Mouse (Mus musculus): ENCODE measurements around the gene Lcp2. TPM values are rescaled to one million over a fixed set of nuclear protein-coding genes. Genes with fewer than 3 reads are reported as not detected.

Gene Lcp2
- total and polyA plus RNA-seq, 3 experiments: 19.4 to 24.0 (median 20.1) TPM

DNA sequence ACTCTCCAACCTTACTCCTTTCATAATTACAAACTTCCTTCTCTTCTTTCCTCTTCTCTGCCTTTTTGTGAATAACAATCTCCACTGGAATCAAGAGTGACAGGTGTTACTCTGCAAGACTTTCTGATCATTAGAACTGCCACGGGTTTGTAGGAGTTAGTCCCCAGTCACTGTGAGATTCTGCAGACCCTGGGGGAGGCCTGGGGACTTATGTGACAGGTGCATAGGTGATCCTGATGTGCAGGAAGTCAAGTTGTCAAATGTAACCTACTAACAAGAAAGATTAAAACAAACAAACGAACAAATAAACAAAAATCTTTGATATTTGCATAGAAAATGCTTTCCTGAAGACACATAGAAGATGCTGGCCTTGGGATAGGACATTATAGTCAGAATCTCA, 16.5 kb downstream of the Lcp2 start:
- no peaks in the 10 kb centered on the region for H3K79me2 ChIP-seq (replicated peaks; ENCODE audit: control insufficient read depth, extremely low read depth, insufficient read depth, poor library complexity, severe bottlenecking)
- no peak overlapping the region for H3K9ac ChIP-seq (ENCODE audit: insufficient read depth, low read depth)
- H3K9me3 ChIP-seq (replicated peaks; ENCODE audit: low read length): peaks cover 7% of the 10 kb centered on the region
- H3K4me3 ChIP-seq (replicated peaks in 1 of 3; ENCODE audit: low read depth in 2 of 3, low read length in 2 of 3, poor library complexity in 1 of 3): no peak overlapping the region
- peaks cover 22 to 69% of the 10 kb centered on the region in 2 experiments for H3K4me1 ChIP-seq (ENCODE audit: control insufficient read depth in 1 of 2, insufficient read depth in 2 of 2)
- TF ChIP-seq JUN (IDR thresholded peaks at IDR 0.05; ENCODE audit: insufficient read depth, low read depth, low read length): no peak
- no peak for TF ChIP-seq SIN3A (IDR thresholded peaks at IDR 0.05; ENCODE audit: low read length)
- no peak for TF ChIP-seq MAFK (IDR thresholded peaks at IDR 0.05; ENCODE audit: insufficient replicate concordance, low read length)
- no peak for TF ChIP-seq KAT2A (IDR thresholded peaks at IDR 0.05; ENCODE audit: insufficient replicate concordance, low read length)
- TF ChIP-seq HCFC1 (IDR thresholded peaks at IDR 0.05; ENCODE audit: low read depth, low read length): no peak
- no peak for TF ChIP-seq MAX (IDR thresholded peaks at IDR 0.05; ENCODE audit: low read length)
- no peak for TF ChIP-seq ETS1 (conservative IDR thresholded peaks at IDR 0.05; ENCODE audit: low read depth, low read length)
- TF ChIP-seq E2F4 (IDR thresholded peaks at IDR 0.05; ENCODE audit: insufficient replicate concordance, low read depth, low read length): no peak
- no peak for TF ChIP-seq MAZ (IDR thresholded peaks at IDR 0.05; ENCODE audit: low read depth, low read length)
- no peak for TF ChIP-seq MXI1 (IDR thresholded peaks at IDR 0.05; ENCODE audit: low read depth, low read length)
- TF ChIP-seq ELF1 (IDR thresholded peaks at IDR 0.05; ENCODE audit: low read depth, low read length): no peak
- TF ChIP-seq USF1 (IDR thresholded peaks at IDR 0.05; ENCODE audit: low read depth, low read length): no peak
- no peak for DNase-seq (ENCODE audit: extremely low read depth)
- no peaks in the 10 kb centered on the region for H3K27me3 ChIP-seq (replicated peaks)
- in situ Hi-C loops (cut with MboI; ENCODE audit: low pct_ligation_motif_present, low pct_unique_long_range_greater_than_20kb, low sequenced_read_pairs): no loop called here
- H3K27ac ChIP-seq (ENCODE audit: insufficient read depth, low read depth): peak overlapping the region; percentile 65
- dilution Hi-C loops (cut with MboI; ENCODE audit: extremely low pct_ligation_motif_present, extremely low pct_unique_long_range_greater_than_20kb, low sequenced_read_pairs): no loop called here
- peaks cover 23 to 34% of the 10 kb centered on the region in 2 experiments for H3K36me3 ChIP-seq (replicated peaks in 1 of 2; ENCODE audit: control insufficient read depth in 1 of 2, insufficient read depth in 1 of 2, low read length in 1 of 2)
- no peak overlapping the region for H3K4me2 ChIP-seq (ENCODE audit: insufficient read depth, low read depth, poor library complexity, severe bottlenecking)

- dilution Hi-C loops (cut with MboI; ENCODE audit: extremely low pct_ligation_motif_present, extremely low pct_unique_long_range_greater_than_20kb, low sequenced_read_pairs): no loop called here
- Histone ChIP-seq H3K4me3 (replicated peaks in 1 of 3; ENCODE audit: low read depth in 2 of 3, low read length in 2 of 3, poor library complexity in 1 of 3) (no peak overlapping the region), H3K9ac (ENCODE audit: insufficient read depth, low read depth) (no peak overlapping the region), H3K4me1 (ENCODE audit: control insufficient read depth in 1 of 2, insufficient read depth in 2 of 2) (peaks cover 22 to 69% of the 10 kb centered on the region in 2 experiments), H3K4me2 (ENCODE audit: insufficient read depth, low read depth, poor library complexity, severe bottlenecking) (no peak overlapping the region), H3K27ac (ENCODE audit: insufficient read depth, low read depth) (peak overlapping the region; percentile 65), H3K79me2 (replicated peaks; ENCODE audit: control insufficient read depth, extremely low read depth, insufficient read depth, poor library complexity, severe bottlenecking) (no peaks in the 10 kb centered on the region), H3K36me3 (replicated peaks in 1 of 2; ENCODE audit: control insufficient read depth in 1 of 2, insufficient read depth in 1 of 2, low read length in 1 of 2) (peaks cover 30 to 41% of the 10 kb centered on the region in 2 experiments), H3K27me3 (replicated peaks) (no peaks in the 10 kb centered on the region), H3K9me3 (replicated peaks; ENCODE audit: low read length) (peaks cover 7% of the 10 kb centered on the region)
- in situ Hi-C loops (cut with MboI; ENCODE audit: low pct_ligation_motif_present, low pct_unique_long_range_greater_than_20kb, low sequenced_read_pairs): no loop called here
- DNase-seq (ENCODE audit: extremely low read depth): peak; percentile 79
- no peak for TF ChIP-seq MAX (IDR thresholded peaks at IDR 0.05; ENCODE audit: low read length)
- TF ChIP-seq IRF4 (IDR thresholded peaks at IDR 0.05; ENCODE audit: low read depth, low read length): peak; percentile 66
- no peak for TF ChIP-seq USF2 (conservative IDR thresholded peaks at IDR 0.05; ENCODE audit: low read depth, low read length)
- no peak for TF ChIP-seq ZC3H11A (IDR thresholded peaks at IDR 0.05; ENCODE audit: low read depth, low read length)
- TF ChIP-seq CHD2 (IDR thresholded peaks at IDR 0.05; ENCODE audit: low read length): peak; percentile 47; the same call in 1 of the 2 replicates
- TF ChIP-seq JUND (conservative IDR thresholded peaks at IDR 0.05; ENCODE audit: low read depth, low read length): no peak
- no peak for TF ChIP-seq MXI1 (IDR thresholded peaks at IDR 0.05; ENCODE audit: low read depth, low read length)
- TF ChIP-seq PAX5 (IDR thresholded peaks at IDR 0.05; ENCODE audit: low read length): no peak
- no peak for TF ChIP-seq SMC3 (IDR thresholded peaks at IDR 0.05; ENCODE audit: low read depth, low read length)
- peak; percentile 49; the same call in 1 of the 2 replicates for TF ChIP-seq EP300 (IDR thresholded peaks at IDR 0.05; ENCODE audit: low read length)
- TF ChIP-seq ELF1 (IDR thresholded peaks at IDR 0.05; ENCODE audit: low read depth, low read length): no peak
- no peak for TF ChIP-seq POLR2AphosphoS2 (IDR thresholded peaks at IDR 0.05; ENCODE audit: low read depth, low read length)
- no peak for TF ChIP-seq HCFC1 (IDR thresholded peaks at IDR 0.05; ENCODE audit: low read depth, low read length)
- TF ChIP-seq GABPA (IDR thresholded peaks at IDR 0.05; ENCODE audit: insufficient replicate concordance, low read depth, low read length): no peak
- no peak for TF ChIP-seq KAT2A (IDR thresholded peaks at IDR 0.05; ENCODE audit: insufficient replicate concordance, low read length)
- 0 out of 2 replicates have a peak, but pooled peaks have one; percentile 29 for TF ChIP-seq TCF12 (IDR thresholded peaks at IDR 0.05; ENCODE audit: low read depth, low read length)
- no peak for TF ChIP-seq E2F4 (IDR thresholded peaks at IDR 0.05; ENCODE audit: insufficient replicate concordance, low read depth, low read length)
- TF ChIP-seq MYC (IDR thresholded peaks at IDR 0.05; ENCODE audit: low read depth, low read length): no peak
- TF ChIP-seq JUN (IDR thresholded peaks at IDR 0.05; ENCODE audit: insufficient read depth, low read depth, low read length): no peak
- 0 out of 2 replicates have a peak, but pooled peaks have one; percentile 16 for TF ChIP-seq ETS1 (conservative IDR thresholded peaks at IDR 0.05; ENCODE audit: low read depth, low read length)
- no peak for TF ChIP-seq UBTF (IDR thresholded peaks at IDR 0.05; ENCODE audit: low read depth, low read length)
- no peak; the same call in none of the 2 replicates for TF ChIP-seq RAD21 (IDR thresholded peaks at IDR 0.05; ENCODE audit: low read depth, low read length)
- no peak for TF ChIP-seq ZNF384 (IDR thresholded peaks at IDR 0.05; ENCODE audit: low read depth, low read length)
- no peak for TF ChIP-seq RCOR1 (conservative IDR thresholded peaks at IDR 0.05; ENCODE audit: low read depth, low read length)
- TF ChIP-seq MEF2A (IDR thresholded peaks at IDR 0.05; ENCODE audit: borderline replicate concordance, low read depth, low read length): 0 out of 2 replicates have a peak, but pooled peaks have one; percentile 11
Observed at GRCm38 (mm10) chr11:34063702-34064485, 17.2 kb downstream of the Lcp2 start.
